Mouse (Mus musculus): ENCODE data around the gene Cd55b. TPM values are rescaled to one million over a fixed set of nuclear protein-coding genes. Genes with fewer than 3 reads are reported as not detected.

The Cd55b gene
- total and polyA plus RNA-seq, 3 experiments = not detected

DNA sequence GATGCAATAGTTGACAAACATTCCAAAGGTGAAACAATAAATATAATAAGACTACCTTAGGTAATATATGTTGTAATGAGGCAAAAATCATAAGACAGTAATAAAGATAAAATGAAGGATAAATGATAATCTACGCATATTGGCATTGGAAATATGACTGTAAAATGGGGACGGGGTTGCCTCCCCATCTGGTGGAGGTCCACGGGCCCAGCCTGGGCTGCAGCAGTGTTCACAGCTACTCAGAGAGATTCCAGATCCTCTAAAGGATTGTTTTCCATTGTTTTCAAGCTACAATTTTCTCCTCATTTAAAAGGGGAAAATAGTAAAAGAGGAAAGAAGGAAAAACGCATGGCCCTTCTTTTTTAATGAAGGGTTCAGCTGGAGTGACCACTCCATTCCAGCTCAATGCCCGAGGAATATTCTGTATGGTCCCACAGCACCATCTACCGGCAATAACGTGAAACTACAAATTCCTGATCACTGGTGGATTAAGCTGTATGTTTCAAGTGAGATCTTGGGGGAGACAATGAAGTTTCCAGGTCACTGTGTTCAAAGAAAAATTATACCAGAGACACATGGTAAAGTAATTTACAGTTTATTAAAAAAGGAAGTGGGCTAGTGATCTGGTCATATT is 50.8 kb downstream of the Cd55b start:
- H3K4me3 ChIP-seq (ENCODE audit: control insufficient read depth in 1 of 2, insufficient read depth in 1 of 2, low read depth in 2 of 2, low read length in 2 of 2) = no peak overlapping the region
- peak; percentile 78 for DNase-seq (ENCODE audit: low read depth, low spot score)
- TF ChIP-seq RCOR1 (IDR thresholded peaks at IDR 0.05; ENCODE audit: low read depth, low read length) (no peak), JUND (IDR thresholded peaks at IDR 0.05; ENCODE audit: low read depth, low read length) (no peak), TBP (IDR thresholded peaks at IDR 0.05; ENCODE audit: low read depth, low read length) (no peak), SMC3 (IDR thresholded peaks at IDR 0.05; ENCODE audit: low read depth, low read length) (peak; percentile 83), USF1 (IDR thresholded peaks at IDR 0.05; ENCODE audit: low read depth, low read length) (no peak), CTCF (IDR thresholded peaks at IDR 0.05 in 2 of 3, conservative IDR thresholded peaks at IDR 0.05 in 1 of 3; ENCODE audit: control insufficient read depth in 1 of 3, insufficient read depth in 1 of 3, low read depth in 2 of 3, low read length in 3 of 3, poor library complexity in 1 of 3, severe bottlenecking in 1 of 3) (peak; percentile 67 to 94 (median 88)), SIN3A (IDR thresholded peaks at IDR 0.05; ENCODE audit: low read length) (peak; percentile 54; the same call in 1 of the 2 replicates), MYC (IDR thresholded peaks at IDR 0.05; ENCODE audit: low read depth, low read length) (0 out of 2 replicates have a peak, but pooled peaks have one; percentile 46), MAX (IDR thresholded peaks at IDR 0.05; ENCODE audit: low read length) (no peak), ZMIZ1 (IDR thresholded peaks at IDR 0.05; ENCODE audit: low read depth, low read length) (no peak), NRF1 (IDR thresholded peaks at IDR 0.05; ENCODE audit: insufficient read depth, low read depth, low read length, poor library complexity, severe bottlenecking) (no peak), USF2 (IDR thresholded peaks at IDR 0.05; ENCODE audit: borderline replicate concordance in 1 of 2, insufficient read depth in 1 of 2, low read depth in 1 of 2, low read length in 2 of 2) (no peak), ETS1 (IDR thresholded peaks at IDR 0.05; ENCODE audit: low read depth, low read length) (peak; percentile 17; the same call in 1 of the 2 replicates), MEF2A (IDR thresholded peaks at IDR 0.05; ENCODE audit: extremely low read depth, insufficient replicate concordance, low read depth, low read length, poor library complexity, severe bottlenecking) (no peak), EP300 (IDR thresholded peaks at IDR 0.05; ENCODE audit: low read depth in 1 of 2, low read length in 2 of 2) (peak in 1 of 2 experiments; percentile 10; a peak in 1 of 4 replicates), E2F4 (IDR thresholded peaks at IDR 0.05; ENCODE audit: borderline replicate concordance, low read depth, low read length) (no peak), MAFK (IDR thresholded peaks at IDR 0.05; ENCODE audit: borderline replicate concordance, low read depth, low read length) (no peak), MYB (IDR thresholded peaks at IDR 0.05; ENCODE audit: low read depth, low read length) (no peak), ZKSCAN1 (IDR thresholded peaks at IDR 0.05; ENCODE audit: low read depth, low read length) (no peak), ELF1 (IDR thresholded peaks at IDR 0.05; ENCODE audit: low read depth, low read length) (no peak), RAD21 (IDR thresholded peaks at IDR 0.05; ENCODE audit: low read depth, low read length) (peak; percentile 98), HCFC1 (IDR thresholded peaks at IDR 0.05; ENCODE audit: low read depth, low read length) (peak; percentile 40; the same call in 1 of the 2 replicates), BHLHE40 (IDR thresholded peaks at IDR 0.05; ENCODE audit: borderline replicate concordance, low read depth, low read length) (peak; percentile 49; the same call in 1 of the 2 replicates), MXI1 (IDR thresholded peaks at IDR 0.05; ENCODE audit: low read depth, low read length) (0 out of 2 replicates have a peak, but pooled peaks have one; percentile 37), ZC3H11A (IDR thresholded peaks at IDR 0.05; ENCODE audit: low read depth, low read length) (peak; percentile 87), POLR2AphosphoS5 (IDR thresholded peaks at IDR 0.05; ENCODE audit: borderline replicate concordance, low read depth, low read length) (no peak), POLR2AphosphoS2 (IDR thresholded peaks at IDR 0.05; ENCODE audit: low read length) (no peak), UBTF (IDR thresholded peaks at IDR 0.05; ENCODE audit: borderline replicate concordance, insufficient read depth, low read depth, low read length) (no peak), TCF12 (IDR thresholded peaks at IDR 0.05; ENCODE audit: low read depth, low read length) (no peak)
- no peak overlapping the region; the same call in 1 of the 2 replicates for H3K9ac ChIP-seq (ENCODE audit: control insufficient read depth, low read depth, low read length, poor library complexity, severe bottlenecking)
- H3K36me3 ChIP-seq (ENCODE audit: control insufficient read depth in 1 of 2, insufficient read depth in 2 of 2, low read length in 2 of 2) = peaks cover 0 to 29% of the 10 kb centered on the region in 2 experiments; a peak in 2 of 4 replicates
- no peaks in the 10 kb centered on the region for H3K79me2 ChIP-seq (ENCODE audit: control insufficient read depth, insufficient read depth, low read length, poor library complexity)
- H3K9me3 ChIP-seq (replicated peaks; ENCODE audit: insufficient read depth, low read length) = no peaks in the 10 kb centered on the region
- H3K27ac ChIP-seq (ENCODE audit: control insufficient read depth, low read depth, low read length) = no peak overlapping the region; the same call in 1 of the 2 replicates
- H3K27me3 ChIP-seq (ENCODE audit: control insufficient read depth in 1 of 2, insufficient read depth in 2 of 2, low read length in 2 of 2) = no peaks in the 10 kb centered on the region
- peaks cover 24 to 26% of the 10 kb centered on the region in 2 experiments for H3K4me1 ChIP-seq (ENCODE audit: control insufficient read depth in 1 of 2, insufficient read depth in 2 of 2, low read length in 2 of 2)

All from MEL (cell line).